Mouse (Mus musculus) monocyte, adult 2 months (primary cell): ENCODE results near the gene Col23a1.
"Not testable (repeated sequence)": the region's sequence is repeated elsewhere in the genome, so short reads cannot be mapped to it uniquely, and the experiment has no call there.

Experiments used
- DNase-seq, 2 experiments: peaks; one replicate each; pipeline ENCODE4 v3.0.0; 2022; ENCODE audit warnings: low spot score in 2 of 2, low read depth in 1 of 2

Col23a1 gene

DNA sequence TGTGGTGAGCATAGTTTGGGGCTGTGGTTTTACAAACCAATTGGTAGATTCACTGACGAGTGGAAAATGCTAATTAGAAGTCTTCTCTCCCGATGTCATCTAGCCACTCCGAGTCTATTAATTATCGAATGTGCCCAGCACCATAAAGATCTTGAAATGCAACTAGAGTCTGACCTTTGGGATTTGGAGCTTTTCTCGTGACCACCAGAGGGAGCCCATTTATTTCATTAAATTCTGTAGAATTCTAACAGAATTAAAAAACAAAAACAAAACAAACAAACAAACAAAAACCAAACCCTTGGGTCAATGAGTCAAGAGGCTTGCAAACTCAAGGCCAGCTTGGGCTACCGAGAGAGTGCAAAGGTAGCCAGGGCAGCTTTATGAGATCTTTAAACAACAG is 37.2 kb downstream of the Col23a1 start:
- DNase-seq, result no peak

DNA sequence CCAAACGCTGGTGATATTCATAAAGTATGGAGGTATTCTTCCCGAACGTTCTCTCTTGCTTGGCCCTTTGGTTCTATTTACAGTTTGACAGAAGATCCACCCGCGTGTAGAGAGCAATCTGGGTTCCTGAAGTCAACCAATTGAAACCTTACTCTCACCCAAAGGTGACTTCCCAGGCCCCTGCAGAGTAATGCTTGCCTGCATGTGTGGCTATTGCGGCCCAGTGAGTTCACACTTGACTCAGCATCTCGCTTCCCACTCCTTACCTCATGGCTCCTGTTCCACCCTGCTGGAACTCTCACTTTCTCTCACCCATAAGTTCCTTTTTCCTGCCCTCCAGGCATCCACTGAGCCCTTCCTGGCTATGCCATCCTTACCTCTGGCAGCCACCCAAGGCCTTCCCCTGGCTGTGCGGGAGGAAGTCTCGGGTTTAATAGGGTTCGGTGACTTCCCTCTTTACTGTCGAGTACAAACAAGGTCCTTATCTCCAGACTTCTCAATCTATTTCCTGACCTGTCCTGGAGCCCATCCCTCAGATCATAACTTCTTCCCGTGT is 38.7 kb downstream of the Col23a1 start:
- DNase-seq, result no peak

- no peak for DNase-seq
These were observed 40.4 kb downstream of the Col23a1 start for GRCm38 (mm10) chr11:51329837-51330714.

DNA sequence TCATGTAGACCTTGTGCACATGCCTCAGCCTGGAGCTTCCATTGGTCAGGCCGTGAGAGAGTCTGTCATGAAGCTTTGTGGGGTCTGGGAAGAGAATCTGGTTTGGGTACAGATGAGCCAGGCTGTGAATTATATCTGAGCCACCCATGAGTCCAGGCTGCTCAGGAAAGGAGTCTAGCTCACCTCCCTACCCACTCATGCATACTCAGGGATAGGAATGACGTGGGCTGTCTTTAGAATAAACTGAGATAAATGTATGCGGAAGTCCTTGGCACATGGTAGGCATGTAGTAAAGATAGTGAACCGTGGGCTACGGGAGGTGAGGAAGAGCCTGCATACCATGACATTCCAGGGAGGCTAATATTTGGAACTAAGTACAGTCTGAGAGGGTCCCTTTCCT is 44.3 kb downstream of the Col23a1 start:
- no peak for DNase-seq

GRCm38 (mm10) chr11:51337585-51337984 is 47.9 kb downstream of the Col23a1 start:
- DNase-seq, result no peak

DNA sequence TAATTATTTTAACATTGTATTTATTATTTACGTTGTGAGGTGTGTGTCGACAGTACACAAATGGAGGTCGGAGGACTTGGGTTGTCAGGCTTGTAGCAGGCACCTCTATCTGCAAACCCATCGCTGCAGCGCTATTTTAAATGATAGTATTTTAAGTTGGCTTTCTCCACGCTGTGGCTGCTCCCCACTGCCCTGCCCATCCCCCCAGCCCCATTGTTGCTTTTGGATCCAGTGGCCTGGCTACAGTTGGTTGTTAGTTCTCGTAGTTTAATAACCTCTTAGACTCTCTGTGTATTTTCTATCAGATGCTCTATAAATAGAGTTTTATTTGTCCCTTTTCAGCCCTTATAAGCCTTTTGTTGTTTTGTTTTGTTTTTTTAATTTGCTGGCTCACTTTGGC is 48.7 kb downstream of the Col23a1 start:
- no peak for DNase-seq

- DNase-seq, result no peak
These were observed 51.4 kb downstream of the Col23a1 start for GRCm38 (mm10) chr11:51341091-51341490.

DNA sequence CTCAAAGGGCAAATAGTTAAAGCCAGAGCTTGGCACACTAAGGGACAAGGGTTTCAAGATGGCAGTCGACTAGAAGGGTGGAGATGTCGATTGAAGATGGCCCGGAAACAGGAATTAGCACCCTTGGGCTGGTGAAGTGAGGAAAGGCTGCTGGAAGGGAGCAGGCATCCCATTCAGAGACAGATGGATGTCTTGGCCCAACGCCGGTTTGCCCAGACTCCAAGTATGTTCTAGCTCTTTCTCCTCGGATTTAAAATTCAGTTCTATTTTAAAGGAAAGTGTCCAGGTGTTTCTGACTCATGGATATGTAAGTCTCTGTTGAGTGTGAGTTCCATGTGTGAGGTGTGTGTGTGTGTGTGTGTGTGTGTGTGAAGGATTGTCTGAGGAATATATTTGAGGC is 53.1 kb downstream of the Col23a1 start:
- DNase-seq, result no peak

- no peak for DNase-seq
These were observed 53.6 kb downstream of the Col23a1 start for GRCm38 (mm10) chr11:51343312-51343711.

DNA sequence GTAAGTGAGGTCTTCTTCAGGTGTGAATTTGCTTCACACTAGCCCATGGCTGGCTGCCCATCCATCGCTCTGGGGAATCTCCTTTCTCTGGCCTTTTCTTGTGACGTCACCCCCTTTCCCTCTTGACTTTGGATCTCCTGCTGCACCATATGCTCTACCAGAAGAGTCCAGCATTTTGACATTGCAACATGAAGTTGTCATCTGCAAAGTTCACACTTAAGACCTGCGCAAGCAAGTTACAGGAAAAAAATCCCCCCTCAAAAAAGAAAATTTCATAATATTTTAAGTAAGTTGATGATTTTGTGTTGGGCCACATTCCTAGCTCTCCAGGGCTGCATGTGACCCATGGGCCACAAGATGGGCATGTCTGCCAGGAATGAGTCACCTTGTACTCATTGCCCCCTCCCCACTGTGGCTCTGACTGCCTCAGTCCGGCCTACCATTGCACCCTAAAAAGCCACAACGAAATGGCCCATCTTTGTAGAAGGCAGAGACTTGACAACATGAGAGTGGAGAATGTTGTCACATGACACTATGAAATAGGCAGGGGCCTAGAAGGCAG is 54.1 kb downstream of the Col23a1 start:
- no peak for DNase-seq

DNA sequence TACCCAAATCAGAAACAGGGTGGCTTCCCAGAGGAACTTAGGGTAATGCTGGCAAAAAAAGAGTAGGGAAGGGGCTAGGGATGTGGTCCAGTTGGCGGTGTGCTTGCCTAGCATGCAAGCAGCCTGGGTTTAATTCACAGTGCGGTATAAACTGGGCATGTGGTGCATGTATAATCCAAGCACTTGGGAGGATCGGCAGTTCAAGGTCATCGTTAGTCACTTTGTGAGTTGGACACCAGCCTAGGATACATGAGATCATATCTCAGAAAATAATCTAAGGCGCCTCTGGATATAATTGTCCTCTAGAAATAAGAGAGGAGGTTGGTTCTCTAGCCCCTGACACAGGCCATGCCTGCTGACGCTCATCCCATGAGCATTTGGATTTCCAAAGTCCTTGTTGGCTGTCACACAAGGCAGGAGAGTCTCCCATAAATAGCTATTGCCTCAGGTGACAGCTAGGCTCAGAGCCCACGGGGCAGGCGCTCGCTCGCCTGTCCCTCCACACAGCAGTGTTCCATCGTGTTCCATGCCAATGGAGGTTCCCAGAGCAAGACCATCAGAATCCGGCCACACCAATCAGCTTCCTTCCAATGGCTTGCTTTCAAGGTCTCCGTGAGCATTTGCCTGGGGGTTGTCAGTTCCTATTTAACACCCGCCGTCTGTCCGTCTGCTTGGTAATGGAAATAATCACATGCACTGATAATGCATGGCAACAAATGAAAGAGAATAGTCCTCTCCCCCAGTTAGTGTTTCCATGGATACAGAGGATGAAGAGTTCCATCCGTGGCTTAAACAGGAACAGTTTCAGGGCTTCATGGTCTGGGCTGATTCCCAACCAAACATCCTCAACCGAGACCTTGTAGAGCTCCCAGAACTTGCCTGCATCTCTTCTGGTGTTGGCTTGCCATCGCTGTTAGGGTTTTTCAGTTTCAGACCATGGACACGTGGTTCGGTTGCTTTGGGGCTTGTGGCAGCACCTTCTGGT is 56.1 kb downstream of the Col23a1 start:
- DNase-seq, result no peak

- no peak for DNase-seq
These were observed 58.0 kb downstream of the Col23a1 start for GRCm38 (mm10) chr11:51347756-51348155.

DNA sequence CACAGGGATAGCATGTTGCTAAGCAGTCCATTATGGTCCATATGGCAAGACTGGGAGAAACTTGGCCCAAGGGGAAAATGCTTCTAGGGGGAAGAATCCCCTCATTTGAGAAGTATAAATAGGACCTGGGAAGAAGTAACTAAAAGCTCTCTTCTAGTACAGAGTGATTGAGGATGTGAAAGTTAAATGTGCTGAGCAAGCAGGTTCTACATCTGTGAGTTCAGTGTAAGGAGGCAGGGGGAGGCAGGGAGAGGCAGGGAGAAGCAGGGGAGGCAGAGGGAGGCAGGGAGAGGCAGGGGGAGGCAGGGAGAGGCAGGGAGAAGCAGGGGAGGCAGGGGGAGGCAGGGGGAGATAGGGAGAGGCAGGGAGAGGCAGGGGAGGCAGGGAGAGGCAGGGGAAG is 59.9 kb downstream of the Col23a1 start:
- no peak for DNase-seq

DNA sequence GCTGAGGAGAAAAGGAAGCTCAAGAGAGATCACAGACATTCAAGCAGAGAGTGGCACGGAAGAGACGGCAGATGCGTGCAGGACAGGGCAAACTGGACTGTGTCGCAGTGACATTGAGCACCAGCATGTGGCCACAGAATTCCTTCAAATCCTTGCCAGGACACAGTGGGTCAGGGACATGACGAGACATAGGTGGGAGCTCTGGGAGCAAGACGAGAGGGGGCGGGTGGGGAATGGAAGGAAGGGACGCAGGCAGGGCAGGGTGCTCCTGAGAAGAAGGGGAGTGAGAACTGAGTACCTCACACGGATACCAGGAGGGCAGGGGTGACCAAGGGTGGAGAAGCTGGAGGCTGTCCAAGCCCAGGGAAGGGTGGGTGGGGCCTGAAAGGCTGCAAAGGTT is 61.4 kb downstream of the Col23a1 start:
- DNase-seq, result no peak

GRCm38 (mm10) chr11:51351841-51352240 is 62.1 kb downstream of the Col23a1 start:
- DNase-seq, result no peak

DNA sequence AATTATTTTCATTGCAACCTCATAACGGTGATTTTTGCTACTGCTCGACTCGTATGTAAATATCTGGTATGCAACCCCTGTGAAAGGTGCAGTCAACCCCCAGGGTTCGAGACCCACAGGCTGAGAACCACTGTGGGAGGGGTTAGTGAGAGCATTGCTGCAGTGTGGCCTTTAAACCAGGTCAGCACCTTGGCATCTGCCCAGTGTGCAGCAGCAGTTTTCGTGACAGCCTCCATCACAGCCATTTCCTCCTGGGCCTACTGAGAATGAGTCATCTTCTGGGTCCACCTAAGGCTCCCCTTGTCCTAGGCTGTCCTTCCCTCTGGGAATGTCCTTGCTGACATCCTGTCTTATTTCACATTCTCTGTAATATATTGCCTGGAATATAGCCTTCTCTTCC is 64.0 kb downstream of the Col23a1 start:
- no peak for DNase-seq

DNA sequence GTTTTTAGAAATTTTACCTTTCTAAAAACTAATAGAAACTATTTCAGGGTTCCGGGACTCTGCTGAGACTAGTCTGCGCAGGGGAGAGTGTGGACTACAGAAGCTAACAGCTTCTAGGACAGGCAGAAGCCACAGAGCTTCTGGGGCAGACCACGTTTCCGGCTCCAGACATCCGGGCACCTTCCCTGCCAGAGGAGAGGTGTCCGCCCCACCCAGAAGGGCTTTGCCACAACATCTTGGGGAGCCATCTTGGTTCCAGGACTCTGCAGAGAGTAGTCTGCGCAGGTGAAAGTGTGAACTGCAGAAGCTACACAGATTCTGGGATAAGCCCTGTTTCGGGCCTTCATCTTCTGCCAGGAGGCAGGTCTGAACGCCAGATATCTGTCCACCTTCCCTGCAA is 69.3 kb downstream of the Col23a1 start:
- DNase-seq, result not testable (repeated sequence)

GRCm38 (mm10) chr11:51364353-51364752 is 74.6 kb downstream of the Col23a1 start:
- DNase-seq, result no peak

- DNase-seq, result no peak
These were observed 77.6 kb downstream of the Col23a1 start for GRCm38 (mm10) chr11:51367334-51367733.

GRCm38 (mm10) chr11:51370273-51370672 is 80.6 kb downstream of the Col23a1 start:
- DNase-seq, result no peak

GRCm38 (mm10) chr11:51371321-51371720 is 81.6 kb downstream of the Col23a1 start:
- no peak for DNase-seq
